Comparison of ENCODE assay signal across 25 mouse cellular contexts in genomic region chr13:28314997-28315396, GRCm38 (mm10). TPM values are rescaled to one million over a fixed set of nuclear protein-coding genes. Genes with fewer than 3 reads are reported as not detected.
DNase-seq lines count a peak whose midpoint lies in the region; ATAC-seq and TF ChIP-seq lines count a peak whose summit lies in the region.
"Had no signal": no experiment of that assay in that cellular context is flagged by ENCODE, and none has a peak within 500 bp of the region (broad histone marks: within the 10 kb centered on the region; RNA-seq: fewer than 3 reads in every experiment).

No protein-coding gene starts in this region.

- TF ChIP-seq CTCF in kidney, postnatal 0 days (IDR thresholded peaks at IDR 0.05; ENCODE audit: low read depth): no peak

- WGBS in kidney, embryonic 14.5 days: 18% methylated on average over 5 of the region's 5 CpGs
- 32% methylated on average over 5 of the region's 5 CpGs for WGBS in kidney, postnatal 0 days

- no peaks in the 10 kb centered on the region for H3K9me3 ChIP-seq in kidney, embryonic 14.5 days (ENCODE audit: control insufficient read depth, low read length)
- no peaks in the 10 kb centered on the region for H3K9me3 ChIP-seq in kidney, postnatal 0 days (replicated peaks; ENCODE audit: low read length)
- H3K9me3 ChIP-seq: forebrain, embryonic 10.5 days; forebrain, embryonic 13.5 days; heart, embryonic 10.5 days; heart, embryonic 13.5 days had no signal

- H3K4me1 ChIP-seq in kidney, embryonic 14.5 days (ENCODE audit: control insufficient read depth, insufficient read depth, low read length): peaks cover 6% of the 10 kb centered on the region; the same call in 1 of the 2 replicates
- H3K4me1 ChIP-seq in kidney, postnatal 0 days (replicated peaks; ENCODE audit: insufficient read depth, low read length): no peaks in the 10 kb centered on the region
- H3K4me1 ChIP-seq: forebrain, embryonic 10.5 days; forebrain, embryonic 13.5 days had no signal

- H3K4me2 ChIP-seq in kidney, embryonic 14.5 days (replicated peaks; ENCODE audit: low read depth, low read length): no peak overlapping the region
- H3K4me2 ChIP-seq in kidney, postnatal 0 days (ENCODE audit: low read length): no peak overlapping the region
- H3K4me2 ChIP-seq: forebrain, embryonic 13.5 days; heart, embryonic 13.5 days; hindbrain, embryonic 14.5 days had no signal

- peak; percentile 15 to 22 for DNase-seq in cerebellum, postnatal 10 days
- DNase-seq in cerebellum, adult 11 months: no peak
- no peak for DNase-seq in kidney, postnatal 10 days
- peak; percentile 39 for DNase-seq in kidney, postnatal 0 days (ENCODE audit: low spot score)
- no peak for DNase-seq in kidney, adult 9 months
- DNase-seq: adrenal gland, postnatal 10 days; adrenal gland, postnatal 36 days; cerebellum, adult 2 months; cerebellum, adult 9-11 months; cerebellum, postnatal 36 days; gastrocnemius, postnatal 10 days; gastrocnemius, postnatal 36 days; heart, adult 2 months; heart, postnatal 14 days; heart, postnatal 4 days had no signal

- no peaks in the 10 kb centered on the region for H3K36me3 ChIP-seq in kidney, embryonic 14.5 days (ENCODE audit: control insufficient read depth, insufficient read depth, low read length)
- no peaks in the 10 kb centered on the region for H3K36me3 ChIP-seq in kidney, postnatal 0 days (ENCODE audit: insufficient read depth, low read length)
- H3K36me3 ChIP-seq: forebrain, embryonic 10.5 days; heart, embryonic 10.5 days; heart, embryonic 13.5 days had no signal

- H3K4me3 ChIP-seq in kidney, embryonic 14.5 days (ENCODE audit: low read length): no peak overlapping the region
- no peak overlapping the region for H3K4me3 ChIP-seq in kidney, postnatal 0 days (replicated peaks; ENCODE audit: low read depth, low read length)
- H3K4me3 ChIP-seq: forebrain, embryonic 10.5 days; forebrain, embryonic 13.5 days; heart, adult 2 months; heart, embryonic 10.5 days; heart, embryonic 13.5 days had no signal

- peak; percentile 68 for ATAC-seq in kidney, embryonic 14.5 days (ENCODE audit: low FRiP score, low TSS enrichment)
- no peak for ATAC-seq in kidney, postnatal 0 days (replicated peaks; ENCODE audit: low FRiP score, low read depth)
- ATAC-seq: forebrain, embryonic 13.5 days; forebrain, embryonic 16.5 days; hindbrain, postnatal 0 days; inflammation-experienced regulatory T-cells, adult 6 months; Patski had no signal

- no peak overlapping the region for H3K9ac ChIP-seq in kidney, embryonic 14.5 days (ENCODE audit: low read depth, low read length)
- no peak overlapping the region for H3K9ac ChIP-seq in kidney, postnatal 0 days (ENCODE audit: low read depth, low read length)
- H3K9ac ChIP-seq: forebrain, embryonic 13.5 days; heart, embryonic 13.5 days; hindbrain, embryonic 14.5 days had no signal

- H3K27ac ChIP-seq in kidney, embryonic 14.5 days (ENCODE audit: low read depth, low read length): no peak overlapping the region
- no peak overlapping the region for H3K27ac ChIP-seq in kidney, postnatal 0 days
- H3K27ac ChIP-seq: forebrain, embryonic 10.5 days; forebrain, embryonic 13.5 days; heart, adult 2 months; heart, embryonic 10.5 days; heart, embryonic 13.5 days; hindbrain, embryonic 14.5 days; hindbrain, postnatal 0 days had no signal

- no peaks in the 10 kb centered on the region for H3K27me3 ChIP-seq in kidney, embryonic 14.5 days (ENCODE audit: control insufficient read depth, insufficient read depth, low read length)
- no peaks in the 10 kb centered on the region for H3K27me3 ChIP-seq in kidney, postnatal 0 days (ENCODE audit: insufficient read depth, low read length)
- H3K27me3 ChIP-seq: forebrain, embryonic 13.5 days; heart, embryonic 13.5 days; Patski had no signal

RNA-seq across cellular contexts. Expression of gene Gm11361, which starts 57.7 kb away (rescaled TPM):
- 5.4 and 6.7 TPM in 2 replicates for polyA plus RNA-seq in kidney, embryonic 14.5 days (2014; fragmentation: Nextera tagmentation; extraction: Ambion mirVana)
- polyA plus RNA-seq in kidney, postnatal 0 days (2015; fragmentation: Nextera tagmentation; extraction: Ambion mirVana): 7.1 and 9.7 TPM in 2 replicates

Comparison
In these comparisons a context has a peak if more than half of its experiments do, and no peak if none do; other contexts are left out.
1. DNase-seq: peak in cerebellum, postnatal 10 days (2 of 2) and kidney, postnatal 0 days (single experiment); none in cerebellum, adult 11 months (single experiment), kidney, postnatal 10 days (single experiment) and kidney, adult 9 months (single experiment).